Mouse (Mus musculus) gastrocnemius, adult 2 months (tissue): ENCODE measurements around the gene Ncl. TPM values are rescaled to one million over a fixed set of nuclear protein-coding genes. Genes with fewer than 3 reads are reported as not detected.
A peak's percentile ranks its signal among the peaks of the same experiment; 100 is the strongest.

Experiments
- DNase-seq: peaks from one replicate; pipeline ENCODE4 v3.0.0; 2022
- H3K27ac ChIP-seq: fragments of 200-600 bp; 2 replicates; pipeline ENCODE4 v1.8.1; 2022; ENCODE audit warnings: mild to moderate bottlenecking
- H3K4me3 ChIP-seq: fragments of 200-600 bp; 2 replicates; pipeline ENCODE4 v1.8.1; 2022; ENCODE audit warnings: mild to moderate bottlenecking, moderate library complexity
- CTCF ChIP-seq: fragments of 200-600 bp; IDR thresholded peaks from 2 replicates; pipeline ENCODE4 v1.8.1; 2022; ENCODE audit warnings: antibody characterized with exemption, mild to moderate bottlenecking, moderate library complexity
- intact Hi-C: fragments of 180-260 bp; cut with DNase I; formaldehyde crosslinking; loops from one replicate; pipeline ENCODE4 v1.15.1; 2025
- microRNA-seq: library from miRNA; unstranded; fragments of <30 nt; microRNA quantifications from one replicate; pipeline ENCODE4 v1.2.0, GENCODE M21; 2021
- total RNA-seq, 2 experiments: library from RNA; stranded (reverse); gene quantifications; 2 replicates each; pipeline ENCODE4 v1.2.3; 2021

Ncl gene
- total RNA-seq, 2 experiments from 2014 or later = 102 to 105 TPM

DNA sequence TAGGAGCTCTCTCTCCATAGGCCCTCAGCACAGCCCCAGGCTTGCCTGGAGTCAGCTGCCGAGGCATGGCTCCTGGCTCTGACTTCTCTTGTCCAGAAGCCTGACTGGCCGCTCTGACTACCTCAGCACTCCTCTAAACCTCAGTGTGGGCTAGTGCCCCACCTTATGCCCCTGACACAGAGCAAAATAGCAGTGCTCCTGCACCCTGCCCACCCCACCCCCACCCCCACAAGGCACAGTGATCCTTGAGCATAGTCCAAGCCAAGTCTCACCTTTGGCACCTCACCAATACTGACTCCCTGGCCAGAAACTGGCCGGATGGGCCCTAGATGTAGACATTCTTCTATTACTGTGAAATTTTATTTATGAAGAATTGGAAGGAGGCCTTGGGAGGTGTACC is 52.5 kb downstream of the Ncl start:
- TF ChIP-seq CTCF = no peak
- Histone ChIP-seq H3K4me3 (no peak overlapping the region), H3K27ac (no peak overlapping the region)
- intact Hi-C loops = no loop called here
- no peak for DNase-seq

DNA sequence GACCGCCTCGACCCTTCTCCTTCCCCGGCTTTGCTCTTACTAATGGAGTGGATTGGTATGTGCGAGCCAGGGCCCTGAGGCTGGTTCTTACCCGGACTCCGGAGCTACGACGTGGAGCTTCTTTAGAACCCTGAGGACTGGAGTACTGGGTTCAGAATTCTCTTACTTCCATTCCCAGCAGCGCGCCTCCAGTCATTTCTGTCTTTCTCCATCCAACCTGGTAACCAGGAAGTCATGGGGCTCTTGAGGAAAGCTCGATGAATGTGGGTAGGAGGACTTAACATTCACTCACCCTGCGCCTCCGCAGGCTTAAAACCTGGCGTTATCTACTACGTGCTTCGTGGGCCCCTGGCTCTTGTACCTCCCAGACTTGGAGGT is 55.3 kb downstream of the Ncl start:
- Histone ChIP-seq H3K27ac (no peak overlapping the region), H3K4me3 (peak overlapping the region; percentile 67)
- DNase-seq = no peak
- no peak for TF ChIP-seq CTCF
- intact Hi-C loops = no loop called here

DNA sequence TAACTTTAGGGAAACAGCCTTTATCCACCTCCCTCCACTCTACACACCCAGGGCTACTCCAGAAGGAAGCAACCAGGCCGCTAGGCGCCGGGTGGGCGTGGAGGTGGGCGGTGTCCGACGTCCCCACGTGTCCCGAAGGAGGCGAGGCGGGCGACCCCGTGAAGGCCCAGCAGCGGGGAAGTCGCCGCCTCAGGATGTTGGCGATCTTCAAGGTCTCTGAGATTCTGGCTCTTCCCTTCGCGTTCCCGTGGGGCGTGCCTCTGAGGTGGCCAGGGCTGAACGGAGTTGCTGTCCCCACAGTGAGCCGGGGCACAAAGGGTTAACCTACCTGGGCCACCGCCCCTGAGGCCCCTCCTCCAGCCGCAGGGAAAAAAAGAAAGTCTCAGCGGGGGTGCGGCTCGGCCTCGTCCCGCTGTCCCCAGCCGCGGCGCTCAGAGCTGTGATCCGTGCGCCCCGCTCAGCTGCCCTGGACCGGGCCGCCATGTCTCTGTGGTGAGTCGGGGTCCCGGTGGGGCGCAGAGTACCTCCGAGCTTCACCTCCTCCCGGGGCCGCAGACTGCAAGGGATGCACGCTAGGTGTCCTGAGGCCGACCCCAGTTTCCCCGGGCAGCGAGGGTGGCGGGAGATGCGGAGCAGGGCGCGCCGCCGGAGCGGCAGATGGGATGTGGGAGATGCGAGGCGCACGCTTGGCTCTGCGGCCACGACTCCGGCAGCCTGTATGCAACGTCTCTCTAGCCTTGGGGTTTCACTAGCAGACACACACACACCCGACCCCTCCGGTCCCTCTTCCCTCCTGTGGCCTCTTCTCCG is 55.9 kb downstream of the Ncl start:
- Histone ChIP-seq H3K4me3 (peak overlapping the region; percentile 67), H3K27ac (no peak overlapping the region)
- peak; percentile 39 for DNase-seq
- intact Hi-C loops = no loop called here
- no peak for TF ChIP-seq CTCF

GRCm38 (mm10) chr1:86302532-86302931 is 56.7 kb downstream of the Ncl start, which contains the start of gene B3gnt7:
Gene B3gnt7 (plus strand): TSS chr1:86302832.
- DNase-seq = no peak
- Histone ChIP-seq H3K4me3 (peak within 1 kb of the TSS; percentile 67), H3K27ac (no peak within 1 kb of the TSS)
- TF ChIP-seq CTCF = no peak
- intact Hi-C loops = no loop called here

DNA sequence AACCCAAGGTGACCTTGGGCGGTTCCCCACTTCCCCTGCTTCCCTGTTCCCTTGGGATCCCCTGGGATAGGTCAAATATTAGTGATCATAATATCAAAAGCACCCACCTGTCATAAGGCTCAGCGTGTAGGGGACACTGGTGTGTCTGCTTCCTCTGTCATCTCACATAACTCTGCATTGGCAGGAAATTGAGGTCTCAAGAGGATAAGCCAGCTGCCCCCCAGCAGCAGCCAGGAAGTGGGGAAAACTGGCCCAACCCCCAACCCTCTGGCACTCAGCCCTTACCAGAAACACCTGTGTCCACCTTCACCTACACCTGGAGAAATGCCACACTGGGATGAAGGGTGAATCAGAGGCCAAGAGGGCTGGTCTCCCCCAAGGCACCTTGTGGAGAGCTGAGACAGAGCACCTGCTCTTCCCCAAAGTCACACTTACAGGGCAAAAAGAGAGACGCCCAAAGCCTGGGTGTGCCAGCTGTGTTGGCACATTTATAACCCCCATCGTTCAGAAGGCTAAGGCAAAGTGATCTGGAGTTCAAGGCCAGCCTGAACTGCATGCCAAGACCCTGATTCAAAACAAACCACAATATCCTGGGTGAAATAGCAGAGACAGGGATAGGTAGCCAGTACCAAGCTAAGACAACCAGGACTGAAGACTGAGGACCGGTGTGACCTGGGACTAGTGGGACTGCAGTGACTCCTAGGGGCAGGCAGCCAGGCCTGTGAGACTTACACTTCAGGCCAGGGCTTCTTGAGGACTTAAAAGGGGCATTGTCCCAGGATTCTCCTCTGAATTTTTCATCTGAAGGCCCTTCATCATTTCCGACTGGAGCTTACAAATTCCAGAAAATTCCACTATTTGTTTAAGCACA is 57.7 kb downstream of the Ncl start:
- Histone ChIP-seq H3K4me3 (no peak overlapping the region), H3K27ac (no peak overlapping the region)
- TF ChIP-seq CTCF = peak; percentile 14; the same call in 1 of the 2 replicates
- no peak for DNase-seq
- intact Hi-C loops = no loop called here

DNA sequence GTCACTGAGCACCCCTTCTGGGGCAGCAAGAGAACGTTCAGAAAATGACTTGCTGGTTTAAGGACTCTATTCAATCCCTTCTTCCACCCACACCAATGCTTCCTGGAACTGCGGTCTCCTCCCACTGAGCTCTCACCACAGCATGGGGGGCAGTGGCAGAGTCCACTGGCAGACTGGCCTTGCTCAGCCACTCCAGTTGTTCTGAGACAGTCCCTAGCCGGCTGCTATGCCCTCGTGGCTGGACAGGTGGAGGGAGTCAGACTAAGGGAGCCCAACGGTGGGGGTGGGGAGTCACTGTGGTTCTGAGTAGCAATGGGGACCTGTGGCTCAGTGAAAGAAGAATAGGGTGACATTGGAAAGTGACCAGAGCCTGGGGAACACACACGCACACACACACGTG is 58.5 kb downstream of the Ncl start:
- no peak overlapping the region for H3K27ac ChIP-seq
- no peak for DNase-seq
- intact Hi-C loops = no loop called here
- no peak overlapping the region for H3K4me3 ChIP-seq
- TF ChIP-seq CTCF = no peak

DNA sequence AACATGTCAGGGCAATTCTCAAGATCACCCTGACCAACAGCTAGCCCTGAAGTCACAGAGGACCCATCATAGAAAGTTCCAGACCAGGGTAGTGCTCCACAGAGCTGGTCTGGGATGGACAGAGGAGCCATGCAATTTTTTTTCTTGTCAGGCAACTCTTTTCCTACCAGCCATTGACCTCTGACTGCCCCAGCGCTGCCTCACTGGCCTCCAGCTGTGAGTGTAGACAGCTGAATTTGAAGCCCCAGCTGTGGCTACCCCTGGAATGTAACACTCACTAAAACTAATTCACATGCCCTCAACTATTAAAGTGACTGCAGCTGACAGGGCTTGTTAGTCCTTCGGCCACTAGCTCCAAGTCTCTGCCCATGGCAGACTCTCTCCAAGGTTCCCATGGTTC is 59.1 kb downstream of the Ncl start:
- DNase-seq = no peak
- no peak overlapping the region for H3K27ac ChIP-seq
- intact Hi-C loops = no loop called here
- H3K4me3 ChIP-seq = no peak overlapping the region
- TF ChIP-seq CTCF = no peak

Small RNA genes within 50 kb of the gene (microRNA-seq; reads per million reads assigned to microRNA genes)
- 26.7 reads per million, percentile 22 among the genes with 10 or more reads in this experiment for gene mmu-mir-3535

Other genes starting within 250 kb of the Ncl start
- not detected for gene Htr2b, start 247.4 kb downstream of the Ncl start, total RNA-seq
- gene Gm21972, start 225.8 kb downstream of the Ncl start, total RNA-seq = under 1 TPM in 1 of 2 experiments, not detected in 1; 0.97 TPM
- 1 to 10 TPM; 2.0 to 2.1 TPM for gene Armc9, start 204.6 kb downstream of the Ncl start, total RNA-seq
- not detected for gene B3gnt7, start 56.6 kb downstream of the Ncl start, total RNA-seq
- gene Nmur1, start 66.8 kb upstream of the Ncl start, total RNA-seq = not detected
- gene Tex44, start 66.9 kb upstream of the Ncl start, total RNA-seq = not detected
- 100 to 1,000 TPM in 1 of 2 experiments, 10 to 100 TPM in 1; 58.5 to 108 TPM for gene Ptma, start 167.3 kb upstream of the Ncl start, total RNA-seq
- gene Pde6d, start 223.2 kb upstream of the Ncl start, total RNA-seq = 10 to 100 TPM; 24.3 to 30.3 TPM
- gene Cops7b, start 223.5 kb upstream of the Ncl start, total RNA-seq = 10 to 100 TPM; 10.2 to 11.0 TPM